Mouse (Mus musculus) neural tube, embryonic 13.5 days (tissue): ENCODE results near the gene Faap20. TPM values are rescaled to one million over a fixed set of nuclear protein-coding genes. Genes with fewer than 3 reads are reported as not detected.

Experiments
- ATAC-seq: fragments of 200-750 bp; cut with Nextera tagmentation; 2 replicates; pipeline ENCODE4 v1.8.0; 2017; ENCODE audit warnings: low read depth, mild to moderate bottlenecking, moderate TSS enrichment, moderate library complexity
- H3K27ac ChIP-seq: fragments of 300-500 bp; sonication (generic); replicated peaks from 2 replicates; pipeline ENCODE4 v1.5.1; 2015; ENCODE audit warnings: moderate library complexity, mild to moderate bottlenecking, inconsistent platforms
- H3K27me3 ChIP-seq: fragments of 300-500 bp; sonication (generic); 2 replicates; pipeline ENCODE4 v1.6.1; 2015; ENCODE audit warnings: mild to moderate bottlenecking, inconsistent platforms
- H3K36me3 ChIP-seq: fragments of 300-500 bp; sonication (generic); 2 replicates; pipeline ENCODE4 v1.6.1; 2015; ENCODE audit warnings: mild to moderate bottlenecking, inconsistent platforms
- H3K4me1 ChIP-seq: fragments of 300-500 bp; sonication (generic); replicated peaks from 2 replicates; pipeline ENCODE4 v1.6.1; 2015; ENCODE audit warnings: inconsistent platforms
- H3K4me2 ChIP-seq: fragments of 300-500 bp; sonication (generic); 2 replicates; pipeline ENCODE4 v1.6.1; 2015; ENCODE audit warnings: inconsistent platforms, mild to moderate bottlenecking, moderate library complexity
- H3K4me3 ChIP-seq: fragments of 300-500 bp; sonication (generic); 2 replicates; pipeline ENCODE4 v1.5.1; 2015; ENCODE audit warnings: mild to moderate bottlenecking, inconsistent platforms
- H3K9ac ChIP-seq: fragments of 300-500 bp; sonication (generic); 2 replicates; pipeline ENCODE4 v1.6.1; 2015; ENCODE audit warnings: moderate library complexity, mild to moderate bottlenecking, inconsistent platforms
- H3K9me3 ChIP-seq: fragments of 300-500 bp; sonication (generic); 2 replicates; pipeline ENCODE4 v1.6.1; 2016; ENCODE audit warnings: inconsistent platforms
- WGBS: fragments of 180-500 bp; shearing (Covaris S2); methylation state at CpG from one replicate; pipeline ENCODE4 v1.1.7; 2015; 5-methylcytosine and 5-hydroxymethylcytosine counted together
- polyA plus RNA-seq: library from polyadenylated mRNA; unstranded; fragments of >200 nt; fragmentation: Nextera tagmentation; extraction: Ambion mirVana; gene quantifications from 2 replicates; pipeline ENCODE4 v1.2.1, GENCODE M21; 2015

Gene Faap20
- polyA plus RNA-seq, 1 experiment from 2014 or later: 76.3 TPM

DNA sequence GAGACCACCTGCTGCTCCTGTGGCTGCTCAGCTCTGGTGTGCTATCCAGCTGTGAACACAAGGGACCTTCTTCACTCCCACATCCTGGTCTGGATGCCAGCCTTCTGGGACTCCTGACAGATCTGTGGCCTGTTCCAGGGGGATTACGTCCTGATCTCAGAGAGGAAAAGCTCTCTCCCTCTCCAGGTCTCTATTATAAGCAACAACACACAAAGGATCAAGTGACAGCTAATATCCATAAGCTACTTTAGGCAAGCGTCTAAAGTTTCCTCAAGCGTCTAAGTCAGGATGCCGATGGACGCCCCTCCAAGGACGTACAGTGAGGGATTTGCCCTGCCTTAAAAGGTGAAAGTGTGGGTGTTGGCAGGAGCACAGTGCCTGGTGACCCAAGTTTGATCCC lies 32.6 kb downstream of the Faap20 start:
- Histone ChIP-seq H3K9me3 (no peaks in the 10 kb centered on the region), H3K4me3 (no peak overlapping the region), H3K27ac (0 out of 2 replicates have a peak overlapping the region, but pooled peaks have one; percentile 20), H3K27me3 (no peaks in the 10 kb centered on the region), H3K36me3 (peaks cover 21% of the 10 kb centered on the region; the same call in 1 of the 2 replicates), H3K4me1 (peaks cover 41% of the 10 kb centered on the region), H3K4me2 (no peak overlapping the region), H3K9ac (no peak overlapping the region)
- ATAC-seq: no peak
- WGBS: 68% methylated on average over 6 of the region's 6 CpGs

- ATAC-seq: peak; percentile 40; the same call in 1 of the 2 replicates
- Histone ChIP-seq H3K4me3 (no peak overlapping the region), H3K9ac (0 out of 2 replicates have a peak overlapping the region, but pooled peaks have one; percentile 23), H3K4me2 (peak overlapping the region; percentile 16; the same call in 1 of the 2 replicates), H3K9me3 (no peaks in the 10 kb centered on the region), H3K36me3 (peaks cover 26% of the 10 kb centered on the region), H3K27ac (peak overlapping the region; percentile 83), H3K27me3 (no peaks in the 10 kb centered on the region), H3K4me1 (peaks cover 41% of the 10 kb centered on the region)
- 21% methylated on average over 11 of the region's 11 CpGs for WGBS
Observed at GRCm38 (mm10) chr4:155283001-155283503, 33.5 kb downstream of the Faap20 start.

DNA sequence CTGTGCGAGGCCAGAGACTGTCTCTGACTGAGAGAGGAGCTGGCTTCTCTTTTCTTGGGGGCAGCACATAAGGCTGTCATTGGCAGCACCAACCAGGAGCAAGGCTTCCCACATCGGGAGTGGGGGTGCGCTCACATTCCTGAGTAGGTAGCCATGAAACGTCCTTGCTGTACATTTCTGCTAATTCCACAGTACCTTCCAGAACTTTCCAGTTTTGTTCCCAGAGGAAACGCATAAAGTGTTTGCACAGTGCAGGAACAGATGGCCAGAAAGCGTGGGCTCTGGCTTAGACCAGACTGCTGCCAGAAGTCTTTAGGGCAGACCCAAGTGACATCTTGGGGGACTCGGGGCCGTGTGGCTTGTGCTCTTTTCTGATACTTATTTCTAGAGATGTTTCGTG lies 34.0 kb downstream of the Faap20 start:
- Histone ChIP-seq H3K4me1 (peaks cover 41% of the 10 kb centered on the region), H3K27me3 (no peaks in the 10 kb centered on the region), H3K9me3 (no peaks in the 10 kb centered on the region), H3K9ac (0 out of 2 replicates have a peak overlapping the region, but pooled peaks have one; percentile 23), H3K4me2 (peak overlapping the region; percentile 16; the same call in 1 of the 2 replicates), H3K4me3 (no peak overlapping the region), H3K36me3 (peaks cover 31% of the 10 kb centered on the region), H3K27ac (peak overlapping the region; percentile 83)
- 0 out of 2 replicates have a peak, but pooled peaks have one; percentile 25 for ATAC-seq
- 61% methylated on average over 9 of the region's 9 CpGs for WGBS

- Histone ChIP-seq H3K9ac (no peak overlapping the region), H3K36me3 (peaks cover 41% of the 10 kb centered on the region), H3K9me3 (no peaks in the 10 kb centered on the region), H3K27ac (peak overlapping the region; percentile 19; the same call in 1 of the 2 replicates), H3K4me1 (peaks cover 41% of the 10 kb centered on the region), H3K4me3 (no peak overlapping the region), H3K4me2 (no peak overlapping the region), H3K27me3 (no peaks in the 10 kb centered on the region)
- no peak for ATAC-seq
- WGBS: 62% methylated on average over 15 of the region's 15 CpGs
Observed at GRCm38 (mm10) chr4:155284521-155285379, 35.1 kb downstream of the Faap20 start.

GRCm38 (mm10) chr4:155286090-155286489 lies 36.5 kb downstream of the Faap20 start:
- 92% methylated on average over 4 of the region's 4 CpGs for WGBS
- Histone ChIP-seq H3K27me3 (no peaks in the 10 kb centered on the region), H3K9ac (no peak overlapping the region), H3K4me2 (no peak overlapping the region), H3K9me3 (no peaks in the 10 kb centered on the region), H3K4me3 (no peak overlapping the region), H3K4me1 (peaks cover 29% of the 10 kb centered on the region), H3K36me3 (peaks cover 41% of the 10 kb centered on the region), H3K27ac (no peak overlapping the region)
- ATAC-seq: no peak

- Histone ChIP-seq H3K27me3 (no peaks in the 10 kb centered on the region), H3K4me3 (no peak overlapping the region), H3K9ac (no peak overlapping the region), H3K4me1 (peaks cover 20% of the 10 kb centered on the region), H3K27ac (no peak overlapping the region), H3K36me3 (peaks cover 45% of the 10 kb centered on the region), H3K9me3 (no peaks in the 10 kb centered on the region), H3K4me2 (no peak overlapping the region)
- ATAC-seq: no peak
- WGBS: 88% methylated on average over 11 of the region's 11 CpGs
Observed at GRCm38 (mm10) chr4:155287713-155288112, 38.1 kb downstream of the Faap20 start.

- WGBS: 73% methylated on average over 1 of the region's 1 CpGs
Observed at GRCm38 (mm10) chr4:155288586-155288985, 39.0 kb downstream of the Faap20 start.

GRCm38 (mm10) chr4:155290045-155290444 lies 40.4 kb downstream of the Faap20 start:
- no peak for ATAC-seq
- no peaks in the 10 kb centered on the region for H3K9me3 ChIP-seq
- no peak overlapping the region for H3K9ac ChIP-seq
- no peak overlapping the region for H3K27ac ChIP-seq
- H3K4me1 ChIP-seq: peaks cover under 1% of the 10 kb centered on the region; the same call in 1 of the 2 replicates
- no peaks in the 10 kb centered on the region for H3K27me3 ChIP-seq
- WGBS: 86% methylated on average over 7 of the region's 7 CpGs
- peaks cover 45% of the 10 kb centered on the region for H3K36me3 ChIP-seq
- H3K4me2 ChIP-seq: no peak overlapping the region
- H3K4me3 ChIP-seq: no peak overlapping the region

More at GRCm38 (mm10) chr4:155288586-155288985, 39.0 kb downstream of the Faap20 start:
- no peak overlapping the region for H3K9ac ChIP-seq
- H3K4me3 ChIP-seq: no peak overlapping the region
- H3K27ac ChIP-seq: no peak overlapping the region
- no peaks in the 10 kb centered on the region for H3K27me3 ChIP-seq
- no peaks in the 10 kb centered on the region for H3K9me3 ChIP-seq
- H3K4me2 ChIP-seq: no peak overlapping the region
- no peak for ATAC-seq
- H3K4me1 ChIP-seq: peaks cover 11% of the 10 kb centered on the region
- H3K36me3 ChIP-seq: peaks cover 48% of the 10 kb centered on the region

GRCm38 (mm10) chr4:155292863-155293262 lies 43.3 kb downstream of the Faap20 start:
- no peak overlapping the region for H3K9ac ChIP-seq
- H3K27ac ChIP-seq: no peak overlapping the region
- H3K36me3 ChIP-seq: peaks cover 36% of the 10 kb centered on the region
- H3K4me1 ChIP-seq: no peaks in the 10 kb centered on the region
- no peak overlapping the region for H3K4me3 ChIP-seq
- no peaks in the 10 kb centered on the region for H3K27me3 ChIP-seq
- no peak for ATAC-seq
- no peaks in the 10 kb centered on the region for H3K9me3 ChIP-seq
- 95% methylated on average over 10 of the region's 10 CpGs for WGBS
- no peak overlapping the region for H3K4me2 ChIP-seq

DNA sequence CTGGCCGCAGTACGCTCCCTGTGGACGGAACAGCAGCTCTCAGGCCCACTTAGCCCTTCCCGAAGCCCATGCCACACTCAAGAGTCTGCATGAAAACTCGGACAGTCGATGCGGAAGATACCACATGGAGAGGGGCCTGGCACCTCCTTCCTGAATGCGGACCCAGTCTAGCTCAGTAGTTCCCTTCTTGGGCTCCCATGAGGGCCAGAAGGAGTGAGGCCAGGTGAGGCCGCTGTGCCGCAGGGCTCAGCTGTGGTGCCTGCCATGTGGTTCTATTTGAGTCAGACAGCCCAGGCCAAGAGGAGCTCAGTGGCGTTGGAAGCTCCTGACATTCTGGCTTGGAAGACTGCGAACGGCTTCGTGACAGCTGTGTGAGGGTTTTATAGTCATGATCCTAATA lies 44.8 kb downstream of the Faap20 start:
- H3K27ac ChIP-seq: no peak overlapping the region; the same call in 1 of the 2 replicates
- H3K4me3 ChIP-seq: no peak overlapping the region
- no peaks in the 10 kb centered on the region for H3K27me3 ChIP-seq
- no peak overlapping the region for H3K4me2 ChIP-seq
- ATAC-seq: no peak
- H3K9me3 ChIP-seq: no peaks in the 10 kb centered on the region
- WGBS: 87% methylated on average over 14 of the region's 14 CpGs
- no peak overlapping the region for H3K9ac ChIP-seq
- H3K36me3 ChIP-seq: peaks cover 30% of the 10 kb centered on the region
- H3K4me1 ChIP-seq: no peaks in the 10 kb centered on the region

- no peaks in the 10 kb centered on the region for H3K9me3 ChIP-seq
- 81% methylated on average over 10 of the region's 10 CpGs for WGBS
- H3K27ac ChIP-seq: no peak overlapping the region
- ATAC-seq: no peak
- no peak overlapping the region for H3K9ac ChIP-seq
- H3K4me2 ChIP-seq: no peak overlapping the region
- no peak overlapping the region for H3K4me3 ChIP-seq
- no peaks in the 10 kb centered on the region for H3K4me1 ChIP-seq
- no peaks in the 10 kb centered on the region for H3K27me3 ChIP-seq
- H3K36me3 ChIP-seq: peaks cover 23% of the 10 kb centered on the region
Observed at GRCm38 (mm10) chr4:155295026-155295590, 45.5 kb downstream of the Faap20 start.

DNA sequence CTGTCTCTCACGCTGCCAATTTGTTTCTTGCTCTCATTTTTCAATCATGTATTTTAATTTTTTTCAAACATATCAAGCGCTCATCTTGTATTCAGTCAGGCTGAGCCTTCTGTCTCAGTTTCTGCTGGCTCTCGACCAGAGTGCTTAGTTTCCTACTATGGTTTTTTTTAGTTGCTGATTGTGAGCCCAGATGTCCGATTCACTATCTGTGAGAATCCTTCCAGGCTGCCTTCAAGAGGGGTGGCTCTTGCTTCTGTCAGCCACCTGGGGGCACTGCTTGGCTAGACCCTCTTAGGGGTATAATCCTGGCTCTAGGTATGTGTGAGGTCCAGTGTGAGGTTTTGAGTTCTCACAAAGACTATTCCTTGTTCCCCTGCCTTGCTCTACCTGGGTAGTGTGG lies 46.4 kb downstream of the Faap20 start:
- Histone ChIP-seq H3K27ac (no peak overlapping the region), H3K36me3 (peaks cover 19% of the 10 kb centered on the region)

More for the DNA sequence above, 46.4 kb downstream of the Faap20 start:
- H3K9me3 ChIP-seq: no peaks in the 10 kb centered on the region
- H3K9ac ChIP-seq: no peak overlapping the region
- WGBS: 71% methylated on average over 4 of the region's 4 CpGs
- H3K4me1 ChIP-seq: peaks cover 1% of the 10 kb centered on the region; the same call in 1 of the 2 replicates
- ATAC-seq: no peak
- no peaks in the 10 kb centered on the region for H3K27me3 ChIP-seq
- H3K4me3 ChIP-seq: no peak overlapping the region
- H3K4me2 ChIP-seq: no peak overlapping the region
